Mouse (Mus musculus) heart, postnatal 25 days (tissue): ENCODE measurements around the gene Tmc7. TPM values are rescaled to one million over a fixed set of nuclear protein-coding genes. Genes with fewer than 3 reads are reported as not detected.

Experiments used
- total RNA-seq, 2 experiments: library from RNA; stranded (reverse); gene quantifications; 2 replicates each; pipeline ENCODE4 v1.2.3; 2021

The Tmc7 gene
- total RNA-seq, 2 experiments from 2014 or later: 6.5 to 6.7 TPM

Other genes starting within 250 kb of the Tmc7 start
- gene Syt17, start 136.5 kb downstream of the Tmc7 start, total RNA-seq: 1 to 10 TPM; 1.3 to 1.7 TPM
- 10 to 100 TPM; 22.3 to 30.5 TPM for gene Itpripl2, start 92.8 kb downstream of the Tmc7 start, total RNA-seq
- 100 to 1,000 TPM; 109 to 115 TPM for gene Coq7, start 51.4 kb downstream of the Tmc7 start, total RNA-seq
- gene Tmc5, start 12.6 kb upstream of the Tmc7 start, total RNA-seq: under 1 TPM; 0.14 to 0.26 TPM
- 10 to 100 TPM; 28.5 to 30.6 TPM for gene Gde1, start 121.0 kb upstream of the Tmc7 start, total RNA-seq
- gene Ccp110, start 127.8 kb upstream of the Tmc7 start, total RNA-seq: 1 to 10 TPM; 2.5 to 2.7 TPM
- 10 to 100 TPM; 26.1 to 26.9 TPM for gene Vps35l, start 155.5 kb upstream of the Tmc7 start, total RNA-seq